Mouse (Mus musculus) heart, adult 2 months (tissue): Measurements from ENCODE around the gene Gm9747.

Experiments
- CTCF ChIP-seq: fragments of 200-600 bp; IDR thresholded peaks from 2 replicates; pipeline ENCODE4 v1.8.1; 2022; ENCODE audit warnings: antibody characterized with exemption, mild to moderate bottlenecking, moderate library complexity
- EP300 ChIP-seq: fragments of 200-500 bp; IDR thresholded peaks from 2 replicates; pipeline ENCODE4 v1.6.1; 2011; ENCODE audit warnings: low read depth, low read length, control low read depth; ENCODE audit not compliant: insufficient read depth
- POLR2A ChIP-seq: fragments of 200-500 bp; IDR thresholded peaks from 2 replicates; pipeline ENCODE4 v1.6.1; 2011; ENCODE audit warnings: mild to moderate bottlenecking, low read depth, low read length, control low read depth; ENCODE audit not compliant: insufficient read depth

DNA sequence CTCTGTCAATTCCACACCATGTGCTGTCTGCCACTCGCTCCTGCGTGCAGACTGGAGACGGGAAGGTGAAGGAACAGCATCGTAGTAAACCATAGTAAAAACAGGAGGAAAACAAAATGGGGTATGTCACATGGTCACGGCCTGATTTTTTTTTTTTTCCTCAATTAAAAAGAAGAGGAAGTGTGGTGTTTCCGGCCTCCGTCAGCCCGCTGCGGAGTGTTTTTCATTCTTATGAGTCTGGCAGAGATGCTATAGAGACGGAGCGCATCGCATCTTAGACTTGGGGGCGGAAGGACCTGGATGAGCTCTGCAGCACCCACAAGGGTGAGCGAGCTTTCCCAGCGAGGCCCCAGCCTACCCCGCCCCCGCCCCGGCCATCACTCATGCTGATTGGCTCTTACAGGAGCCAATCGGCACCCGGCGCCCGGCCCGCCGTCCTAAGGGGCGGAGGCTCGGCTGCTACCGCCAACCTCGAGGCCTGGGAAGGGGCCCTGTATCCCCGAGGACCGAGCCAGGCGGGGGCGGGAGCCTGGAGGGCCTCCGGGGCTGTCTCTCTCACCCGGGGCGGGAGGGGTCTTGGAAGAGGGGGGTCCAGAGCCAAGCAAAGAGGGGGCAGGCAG, 50.2 kb downstream of the Gm9747 start:
- TF ChIP-seq POLR2A, result peak; percentile 80
- TF ChIP-seq CTCF, result no peak
- TF ChIP-seq EP300, result peak; percentile 42; the same call in 1 of the 2 replicates
